Mouse (Mus musculus): ENCODE measurements around the gene Pgf.

Pgf gene

GRCm38 (mm10) chr12:85177740-85178239 lies at the start of gene Pgf:
Gene Pgf, minus strand, starts transcription at chr12:85177790.
- no peak for DNase-seq

DNA sequence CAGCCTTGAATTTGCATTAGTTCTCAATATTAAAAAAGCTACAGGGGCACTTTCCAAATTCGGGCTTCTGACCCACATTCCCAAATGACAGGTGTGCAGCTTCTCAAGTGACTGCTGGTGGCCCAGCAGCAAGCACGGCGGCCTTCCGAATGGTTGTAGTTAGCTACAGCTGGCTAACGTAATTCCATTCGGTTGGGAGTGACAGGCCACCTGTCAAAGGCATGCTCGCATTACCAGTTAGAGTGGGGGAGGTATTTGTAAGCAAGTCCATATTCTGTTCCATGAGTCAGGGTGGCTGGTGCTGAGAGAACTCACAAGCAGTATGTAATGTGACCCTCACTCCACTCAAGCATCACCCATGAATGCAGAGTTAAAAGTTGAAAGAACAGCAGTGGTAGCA lies 49.6 kb upstream of the Pgf start:
- no peak for DNase-seq

DNA sequence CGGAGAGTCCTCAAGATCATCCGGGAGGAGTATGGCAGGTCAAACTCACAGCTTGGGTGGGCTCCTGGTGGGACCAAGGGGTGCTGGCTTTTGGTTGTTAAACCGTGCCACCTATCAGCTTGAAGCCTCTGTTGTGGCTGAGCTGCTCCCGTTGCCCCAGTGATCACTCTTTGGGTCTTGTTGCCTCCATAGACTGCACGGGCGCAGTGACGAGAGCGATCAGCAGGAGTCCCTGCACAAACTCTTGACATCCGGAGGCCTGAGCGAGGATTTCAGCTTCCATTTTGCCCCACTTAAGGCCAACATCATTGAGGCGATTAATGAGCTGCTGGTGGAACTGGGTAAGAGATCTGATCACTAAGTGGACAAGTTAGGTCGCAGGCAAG lies 42.3 kb upstream of the Pgf start:
- no peak for DNase-seq

- peak; percentile 97 to 99 for DNase-seq
Measured at GRCm38 (mm10) chr12:85219236-85219904, 41.8 kb upstream of the Pgf start, which contains the start of gene Eif2b2. Gene Eif2b2, plus strand, starts transcription at chr12:85219481.

DNA sequence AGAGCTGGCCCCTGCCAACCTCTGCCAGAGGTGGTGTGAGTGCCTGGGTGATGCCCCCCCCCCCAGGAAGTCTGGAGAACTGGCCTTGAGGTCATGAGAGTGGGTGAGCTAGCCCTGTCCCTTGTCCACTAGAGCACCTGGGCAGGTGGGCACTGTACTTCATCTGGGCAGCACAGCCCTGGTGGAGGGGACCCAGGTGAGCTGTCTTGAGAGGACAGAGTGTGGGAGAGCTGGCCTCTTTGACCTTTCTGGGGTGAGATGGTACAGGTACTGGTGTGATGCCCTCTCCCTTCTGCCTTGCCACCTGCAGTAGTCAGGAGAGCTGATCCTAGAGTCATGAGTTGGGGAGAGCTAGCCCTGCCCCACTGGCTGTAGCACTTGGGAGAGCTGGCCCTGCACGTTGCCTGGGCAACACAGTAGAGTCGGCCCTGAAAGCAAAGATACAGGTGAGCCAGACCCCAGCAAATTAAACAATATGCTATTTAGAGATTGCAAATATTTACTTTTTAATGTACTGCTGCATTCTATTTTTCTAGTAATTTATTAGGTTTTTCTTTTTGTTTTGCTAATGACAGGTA lies 40.2 kb upstream of the Pgf start:
- no peak for DNase-seq

- DNase-seq = no peak
Measured at GRCm38 (mm10) chr12:85215031-85215430, 37.4 kb upstream of the Pgf start.

GRCm38 (mm10) chr12:85208687-85209199 lies 31.2 kb upstream of the Pgf start:
- no peak for DNase-seq

DNA sequence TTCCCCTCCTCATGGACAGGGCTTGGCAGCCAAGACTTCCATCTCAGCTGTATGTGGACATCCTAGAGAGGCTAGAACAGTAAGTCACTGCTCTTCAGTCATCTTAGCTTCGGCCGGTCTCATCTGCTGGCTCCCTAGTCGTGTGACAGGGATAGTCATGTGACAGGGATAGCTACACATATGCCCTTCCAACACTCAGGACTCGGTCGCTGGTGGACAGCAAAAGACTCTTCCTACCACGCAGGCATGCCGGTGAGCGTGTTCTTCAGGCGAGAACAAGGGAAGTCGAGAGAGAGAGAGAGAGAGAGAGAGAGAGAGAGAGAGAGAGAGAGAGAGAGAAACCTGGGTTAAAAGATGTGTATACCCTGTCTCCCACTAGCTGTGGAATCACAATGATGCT lies 27.8 kb upstream of the Pgf start:
- DNase-seq = no peak

- DNase-seq = no peak
Measured at GRCm38 (mm10) chr12:85204105-85204504, 26.5 kb upstream of the Pgf start.

DNA sequence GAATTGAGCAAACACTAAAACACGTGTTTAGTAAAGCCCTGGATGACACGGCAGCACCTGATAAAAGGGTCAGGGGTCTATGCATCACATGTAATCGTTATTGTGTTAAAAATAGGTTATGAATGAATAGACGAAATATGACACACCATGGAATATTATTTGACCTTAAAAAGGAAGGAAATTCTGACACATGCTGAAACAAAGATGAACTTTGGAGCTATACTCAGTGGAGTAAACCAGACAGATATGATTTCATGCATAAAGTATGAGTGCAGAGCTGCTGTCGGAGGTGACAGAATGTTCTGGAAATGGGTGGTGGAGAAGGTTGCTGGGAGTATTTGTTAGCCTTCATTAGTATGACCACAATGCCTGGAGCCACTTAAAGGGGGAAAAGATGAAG lies 26.1 kb upstream of the Pgf start:
- no peak for DNase-seq

DNA sequence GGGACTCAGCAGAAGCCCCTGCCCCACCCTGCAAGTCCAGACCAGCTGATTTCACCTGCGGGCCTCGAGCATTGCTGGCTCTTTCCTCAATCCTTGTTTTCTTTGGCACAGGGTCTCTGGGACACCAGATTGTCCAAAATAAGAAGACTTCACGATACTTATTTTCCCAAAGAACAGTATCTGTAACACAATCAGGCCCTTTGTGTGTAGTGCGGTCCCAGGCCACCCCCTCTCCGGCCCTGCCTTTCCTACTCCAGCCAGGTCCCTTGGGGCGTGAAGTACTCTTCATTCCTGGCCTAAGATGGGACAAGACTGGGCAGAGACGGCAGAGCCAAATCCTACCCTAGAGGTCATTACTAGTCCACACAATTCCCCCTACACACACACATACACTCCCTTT lies 24.6 kb upstream of the Pgf start:
- DNase-seq = no peak

DNA sequence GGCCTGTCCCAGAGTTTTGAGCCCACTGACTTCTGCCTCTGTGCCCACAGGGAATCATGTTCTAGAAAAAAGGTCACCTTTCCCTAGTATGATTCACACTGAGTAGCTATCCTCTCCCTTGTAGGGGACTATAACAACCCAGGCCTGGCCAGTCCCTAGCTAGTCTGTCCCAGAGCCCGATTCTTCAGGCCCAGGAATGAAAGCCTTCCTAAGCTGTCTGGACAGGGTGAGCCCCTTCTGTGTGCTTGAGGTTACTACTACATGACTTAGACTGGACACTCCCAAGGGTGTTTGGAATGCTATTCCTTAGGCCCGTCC lies 24.2 kb upstream of the Pgf start:
- no peak for DNase-seq

GRCm38 (mm10) chr12:85200929-85201829 lies 23.6 kb upstream of the Pgf start:
- DNase-seq = peak in 1 of 2 experiments; percentile 52

- DNase-seq = no peak
Measured at GRCm38 (mm10) chr12:85199954-85200353, 22.4 kb upstream of the Pgf start.

- no peak for DNase-seq
Measured at GRCm38 (mm10) chr12:85197936-85198335, 20.3 kb upstream of the Pgf start.

GRCm38 (mm10) chr12:85197371-85197770 lies 19.8 kb upstream of the Pgf start:
- no peak for DNase-seq

DNA sequence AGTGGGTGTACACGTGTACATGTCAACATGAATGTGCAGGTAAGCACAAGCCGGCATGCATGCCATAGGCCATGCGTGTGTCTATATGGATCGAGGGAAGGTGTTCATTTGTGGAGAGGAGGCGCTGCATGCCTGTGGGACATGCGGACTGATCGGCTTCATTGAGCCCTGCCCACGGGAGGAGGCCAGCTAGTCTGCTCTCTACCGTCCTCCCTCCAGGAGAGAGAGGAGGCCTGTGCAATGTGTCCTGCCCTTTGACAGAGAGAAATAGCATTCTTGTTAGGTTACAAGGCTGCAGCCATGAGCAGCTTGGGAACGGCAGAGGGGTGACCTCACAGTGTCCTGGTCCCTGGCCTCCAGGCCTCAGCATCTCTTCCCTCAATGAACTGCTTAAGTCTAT lies 18.6 kb upstream of the Pgf start:
- no peak for DNase-seq

GRCm38 (mm10) chr12:85195086-85195485 lies 17.5 kb upstream of the Pgf start:
- DNase-seq = no peak

GRCm38 (mm10) chr12:85194623-85195018 lies 17.0 kb upstream of the Pgf start:
- peak; percentile 65 to 87 for DNase-seq

DNA sequence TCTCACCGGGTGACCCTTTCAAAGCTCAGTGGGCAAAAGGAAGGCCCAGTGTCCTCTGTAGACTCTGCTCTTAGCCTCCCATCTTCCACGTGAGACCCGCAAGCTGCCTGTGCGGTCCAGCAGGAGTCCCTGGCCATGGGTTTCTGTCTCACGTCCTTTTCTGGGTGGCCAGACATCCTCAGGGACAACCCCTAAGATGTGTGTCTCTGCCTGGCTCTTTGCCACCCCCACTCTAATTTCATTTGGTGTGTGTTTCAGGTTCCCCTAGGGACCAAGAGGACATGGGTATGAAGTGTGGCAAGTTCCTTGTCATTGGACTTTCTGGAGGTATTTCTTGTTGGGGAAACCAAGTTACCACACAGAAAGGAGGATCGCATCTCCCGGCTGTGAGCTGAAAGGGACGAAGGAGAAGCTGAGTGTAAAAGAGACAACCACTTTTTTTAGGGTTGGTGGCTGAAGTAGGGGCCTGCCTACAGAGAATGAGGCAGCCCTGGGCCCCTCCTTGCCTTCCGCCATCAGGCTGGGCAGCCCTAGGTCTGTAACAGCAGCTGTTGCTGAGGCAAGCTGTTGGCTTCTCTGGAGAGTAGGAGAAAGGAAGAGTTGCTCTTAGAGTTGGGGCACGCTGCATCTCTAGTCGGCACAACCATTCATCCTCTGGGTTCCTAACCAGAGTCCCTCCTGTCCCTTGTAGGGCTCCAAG lies 16.5 kb upstream of the Pgf start:
- no peak for DNase-seq

DNA sequence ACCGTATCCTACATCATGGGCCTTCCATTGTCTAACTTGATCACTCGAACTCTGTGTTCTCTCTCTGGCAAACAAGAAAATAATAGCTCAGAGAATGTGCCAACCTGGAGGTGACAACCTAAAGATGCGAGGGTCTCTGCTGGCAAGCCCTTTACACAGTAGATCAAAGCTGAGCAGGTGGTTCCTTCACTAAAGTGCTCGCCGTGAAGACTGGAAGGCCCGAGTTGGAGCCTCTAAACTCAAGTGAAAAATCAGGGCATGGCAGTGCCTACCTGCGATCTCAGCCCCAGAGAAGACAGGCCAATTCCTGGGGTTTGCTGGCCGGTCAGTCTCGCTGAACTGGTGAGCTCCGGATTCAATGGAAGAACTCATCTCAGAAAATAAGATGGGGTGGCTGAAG lies 15.6 kb upstream of the Pgf start:
- no peak for DNase-seq

GRCm38 (mm10) chr12:85192461-85193108 lies 15.0 kb upstream of the Pgf start:
- peak; percentile 52 to 56 for DNase-seq
